Mouse (Mus musculus): ENCODE data around the gene Dph2.

The Dph2 gene

GRCm38 (mm10) chr4:117891738-117892161 lies at the start of gene Dph2:
Gene Dph2, minus strand, starts transcription at chr4:117892032.
- peak; percentile 72 to 88 for DNase-seq (ENCODE audit: low spot score in 2 of 2)

GRCm38 (mm10) chr4:117936964-117937363 lies 45.1 kb upstream of the Dph2 start:
- no peak for DNase-seq (ENCODE audit: low spot score in 2 of 2)

DNA sequence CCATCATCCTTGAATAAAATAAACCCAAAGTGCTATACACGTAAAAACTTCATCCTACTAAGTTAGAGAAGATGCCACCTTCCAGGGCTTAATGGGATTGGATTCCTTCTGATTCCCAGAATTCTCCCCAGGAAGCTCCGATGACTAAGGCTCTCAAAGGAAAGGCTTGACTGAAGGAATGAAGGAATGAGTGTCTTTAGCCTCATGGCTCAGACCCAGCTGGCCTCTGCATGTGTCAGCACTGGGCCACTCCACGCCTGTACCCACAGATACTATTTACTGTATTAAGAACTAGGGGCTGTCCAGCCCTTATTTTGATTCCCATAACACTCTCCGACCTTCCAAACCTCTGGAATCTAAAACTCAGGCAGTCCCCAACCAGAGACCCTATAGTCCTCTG lies 42.2 kb upstream of the Dph2 start:
- no peak for DNase-seq (ENCODE audit: low spot score in 2 of 2)

- DNase-seq (ENCODE audit: low spot score in 2 of 2), result no peak
Observed at GRCm38 (mm10) chr4:117933248-117933647, 41.4 kb upstream of the Dph2 start.

DNA sequence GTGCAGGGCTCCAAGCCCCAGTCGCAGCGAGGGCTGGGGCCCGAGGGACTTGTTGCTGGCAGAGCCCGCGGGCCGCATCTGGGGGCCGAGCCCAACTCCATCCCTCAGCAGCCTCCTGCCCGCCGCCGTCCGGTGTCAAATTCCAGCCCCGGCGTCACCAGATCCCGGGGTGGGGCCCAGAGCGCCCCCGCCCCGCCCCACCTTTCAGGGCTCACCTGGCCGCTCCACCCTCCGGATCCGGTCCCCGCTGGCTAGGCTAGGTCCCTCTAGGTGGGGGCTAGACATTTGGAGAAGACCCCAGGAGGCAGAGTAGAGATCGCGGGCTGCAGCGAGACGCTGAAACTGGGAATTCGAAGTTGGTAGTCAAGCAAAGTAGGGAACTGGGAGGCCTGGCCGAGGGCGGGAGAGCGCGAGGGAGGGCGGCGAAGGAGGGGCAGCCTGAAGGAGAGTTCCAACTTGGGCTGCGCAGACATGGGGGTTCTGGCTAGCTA lies 37.6 kb upstream of the Dph2 start, which contains the start of gene Artn:
Gene Artn, minus strand, starts transcription at position 373 of the 491 bp plus-strand sequence.
- no peak for DNase-seq (ENCODE audit: low spot score in 2 of 2)

GRCm38 (mm10) chr4:117928699-117929241 lies 36.9 kb upstream of the Dph2 start:
- peak in 1 of 2 experiments; percentile 12 for DNase-seq (ENCODE audit: low spot score in 2 of 2)

GRCm38 (mm10) chr4:117928234-117928633 lies 36.4 kb upstream of the Dph2 start:
- DNase-seq (ENCODE audit: low spot score in 2 of 2), result no peak

- peak in 1 of 2 experiments; percentile 56 for DNase-seq (ENCODE audit: low spot score in 2 of 2)
Observed at GRCm38 (mm10) chr4:117926545-117927482, 35.0 kb upstream of the Dph2 start.

DNA sequence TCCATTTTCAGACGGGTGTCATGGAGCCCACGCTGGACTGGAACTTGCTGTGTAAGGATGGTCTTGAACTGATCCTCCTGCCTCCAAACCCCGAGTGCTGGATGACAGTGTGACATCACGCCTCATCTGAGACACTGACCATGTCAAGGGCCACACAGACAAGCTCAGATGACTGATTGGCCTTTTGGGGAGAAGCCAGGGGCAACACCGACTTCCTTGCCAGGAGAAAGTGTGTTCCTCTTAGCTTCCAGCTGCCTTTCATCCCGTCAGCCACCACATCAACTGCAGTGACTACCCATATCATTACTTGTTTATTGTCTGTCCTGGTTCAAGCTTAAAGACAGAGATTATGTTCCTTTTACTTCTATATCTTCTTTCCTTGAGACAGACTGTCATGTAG lies 33.1 kb upstream of the Dph2 start:
- no peak for DNase-seq (ENCODE audit: low spot score in 2 of 2)

DNA sequence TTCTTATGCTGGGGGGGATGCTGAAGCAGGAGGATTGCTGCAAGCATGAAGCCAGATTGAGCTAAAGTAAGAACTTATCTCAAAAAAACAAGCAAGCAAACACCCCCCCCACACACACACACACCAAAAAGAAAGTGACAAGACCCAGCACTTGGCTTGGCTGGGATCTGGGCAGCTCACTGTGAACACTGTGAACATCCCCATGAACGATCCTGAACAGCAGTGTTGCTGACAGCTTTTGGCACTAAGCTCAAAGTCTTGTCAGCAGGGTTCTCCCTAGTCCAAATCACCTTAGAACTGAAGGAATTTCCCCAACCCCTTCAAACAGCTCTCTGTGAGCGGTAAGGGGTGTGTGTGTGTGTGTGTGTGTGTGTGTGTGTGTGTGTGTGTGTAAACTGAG lies 31.6 kb upstream of the Dph2 start:
- no peak for DNase-seq (ENCODE audit: low spot score in 2 of 2)

GRCm38 (mm10) chr4:117921358-117921757 lies 29.5 kb upstream of the Dph2 start:
- DNase-seq (ENCODE audit: low spot score in 2 of 2), result no peak

GRCm38 (mm10) chr4:117918762-117919161 lies 26.9 kb upstream of the Dph2 start:
- no peak for DNase-seq (ENCODE audit: low spot score in 2 of 2)

DNA sequence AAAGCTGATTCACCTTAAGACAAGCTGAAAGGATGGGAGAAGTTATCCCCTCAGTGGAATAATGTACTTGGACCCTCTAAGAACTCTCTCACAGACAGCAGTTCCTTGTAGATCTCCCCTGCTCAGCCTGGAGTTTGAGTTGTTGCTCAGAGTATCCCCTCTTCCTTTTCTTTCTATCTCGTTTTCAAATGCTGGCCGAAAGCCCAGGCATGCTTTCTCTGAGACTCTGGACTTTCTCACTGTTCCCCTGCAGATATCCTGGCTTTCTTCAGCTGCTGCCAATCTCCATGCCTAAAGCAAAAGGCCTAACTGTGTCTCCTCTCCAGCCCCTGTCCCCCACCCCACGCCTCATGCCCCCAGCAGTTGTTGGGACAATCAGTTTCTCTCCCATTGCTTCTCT lies 26.4 kb upstream of the Dph2 start:
- DNase-seq (ENCODE audit: low spot score in 2 of 2), result no peak

DNA sequence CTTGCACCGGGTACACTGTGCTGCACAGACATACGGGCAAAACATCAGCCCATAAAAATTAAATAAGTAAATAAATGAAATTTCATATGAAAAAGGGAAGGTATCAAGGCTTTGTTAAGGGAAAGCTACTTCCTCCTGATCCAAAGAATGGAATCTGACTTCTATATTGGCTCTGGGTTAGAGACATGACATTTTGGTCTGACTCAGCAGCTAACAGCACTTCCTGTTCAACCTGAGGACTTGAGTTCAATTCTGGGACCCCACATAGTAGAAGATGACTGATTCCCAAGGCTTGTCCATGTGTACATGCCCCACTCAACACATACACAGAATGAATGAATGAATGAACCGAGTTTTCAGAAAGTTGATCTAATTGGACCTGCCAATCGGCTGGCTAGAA lies 26.0 kb upstream of the Dph2 start:
- DNase-seq (ENCODE audit: low spot score in 2 of 2), result no peak

DNA sequence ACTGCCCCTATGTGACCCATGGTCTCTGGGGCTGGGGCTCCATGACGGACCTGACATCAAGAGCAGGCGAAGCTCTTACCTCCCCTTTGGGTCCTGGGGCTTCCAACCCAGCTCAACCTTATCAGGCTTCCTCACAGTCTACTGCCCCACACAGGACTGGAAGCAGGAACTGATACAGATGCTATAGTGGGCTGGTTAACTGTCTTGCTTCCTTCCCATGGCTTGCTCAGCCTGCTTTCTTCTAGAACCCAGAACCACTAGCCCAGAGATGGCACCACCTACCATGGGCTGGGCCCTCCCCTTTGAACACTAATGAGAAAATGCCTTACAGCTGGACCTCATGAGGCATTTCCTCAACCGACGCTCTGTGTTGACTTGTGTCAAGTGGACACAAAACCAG lies 25.6 kb upstream of the Dph2 start:
- no peak for DNase-seq (ENCODE audit: low spot score in 2 of 2)

DNA sequence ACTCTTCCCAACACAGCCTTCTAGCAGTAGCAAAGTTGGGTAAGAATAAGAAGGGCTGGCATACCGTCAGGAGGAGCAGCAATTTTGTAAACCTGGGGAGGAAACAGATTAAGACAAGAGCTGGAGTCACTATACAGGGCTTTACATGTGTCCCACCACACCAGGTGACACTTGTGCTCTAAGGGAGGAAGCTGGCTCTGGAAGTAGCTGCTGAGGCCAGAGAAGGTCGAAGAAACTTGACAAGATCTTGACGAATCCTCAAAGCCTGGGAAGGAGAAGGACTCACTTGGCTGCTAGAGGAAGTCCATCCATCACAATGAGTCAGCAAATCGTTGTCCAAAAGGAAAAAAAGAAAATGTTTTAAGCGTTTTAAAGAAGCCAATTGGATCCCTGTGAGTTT lies 24.6 kb upstream of the Dph2 start:
- no peak for DNase-seq (ENCODE audit: low spot score in 2 of 2)

GRCm38 (mm10) chr4:117915489-117916105 lies 23.8 kb upstream of the Dph2 start:
- DNase-seq (ENCODE audit: low spot score in 2 of 2), result no peak

- DNase-seq (ENCODE audit: low spot score in 2 of 2), result peak; percentile 89
Observed at GRCm38 (mm10) chr4:117914591-117915442, 23.0 kb upstream of the Dph2 start, which contains the start of gene Ipo13. Gene Ipo13, minus strand, starts transcription at chr4:117914999.

GRCm38 (mm10) chr4:117914031-117914430 lies 22.2 kb upstream of the Dph2 start:
- no peak for DNase-seq (ENCODE audit: low spot score in 2 of 2)

- no peak for DNase-seq (ENCODE audit: low spot score in 2 of 2)
Observed at GRCm38 (mm10) chr4:117913421-117913820, 21.6 kb upstream of the Dph2 start.

DNA sequence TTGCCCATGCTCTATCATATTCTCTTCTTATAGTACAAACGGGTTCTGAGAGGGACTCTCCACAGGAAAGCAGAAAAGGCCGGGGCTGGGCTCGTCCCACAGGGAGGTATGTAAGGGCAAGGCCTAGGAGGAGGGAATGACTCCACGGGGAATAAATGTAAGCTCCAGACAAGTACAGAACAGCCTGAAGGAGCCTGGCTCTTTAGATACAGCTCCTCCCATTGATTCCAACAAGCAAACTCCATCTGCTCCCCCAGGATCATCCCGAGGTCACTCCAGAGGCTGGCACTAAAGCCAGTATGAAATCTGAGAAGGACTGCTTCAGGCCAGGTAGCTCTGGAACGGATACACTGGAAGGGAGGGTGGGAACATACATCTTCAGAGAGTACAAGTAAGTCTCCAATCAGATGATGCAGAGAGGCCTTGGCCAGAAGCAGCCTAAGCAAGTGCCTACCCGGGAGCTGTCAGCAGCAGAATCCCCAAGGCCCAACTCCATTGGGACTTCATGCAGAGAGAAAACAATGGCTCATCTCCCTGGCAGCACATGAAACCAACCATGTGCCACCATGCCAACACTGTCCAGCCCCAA lies 20.9 kb upstream of the Dph2 start:
- no peak for DNase-seq (ENCODE audit: low spot score in 2 of 2)

All from right cerebral cortex, postnatal 36 days (tissue).